Mouse (Mus musculus): ENCODE measurements around the gene Magea2.
"Not testable (repeated sequence)": the region's sequence is repeated elsewhere in the genome, so short reads cannot be mapped to it uniquely, and the experiment has no call there.

The Magea2 gene
- long read RNA-seq, experiment 1, result 0 reads
- long read RNA-seq, experiment 2, result 0 reads

- intact Hi-C loops (cut with DNase I), result not testable (repeated sequence)
These were observed at the start of gene Magea2 for GRCm38 (mm10) chrX:155093566-155093965. TSS of gene Magea2 (minus strand) at chrX:155093666.

- intact Hi-C loops (cut with DNase I), result not testable (repeated sequence)
These were observed 34.8 kb upstream of the Magea2 start, which contains the start of gene Cldn34b2 for GRCm38 (mm10) chrX:155128312-155128711. TSS of gene Cldn34b2 (minus strand) at chrX:155128412.

GRCm38 (mm10) chrX:155098024-155098423 is 4.6 kb upstream of the Magea2 start:
- intact Hi-C loops (cut with DNase I), result no loop called here

- intact Hi-C loops (cut with DNase I), result not testable (repeated sequence)
These were observed 3.8 kb downstream of the Magea2 start, which contains the start of gene Magea1 for GRCm38 (mm10) chrX:155089693-155090092. TSS of gene Magea1 (minus strand) at chrX:155089793.

- intact Hi-C loops (cut with DNase I), result not testable (repeated sequence)
These were observed 30.4 kb downstream of the Magea2 start, which contains the start of gene Magea5 for GRCm38 (mm10) chrX:155063045-155063444. TSS of gene Magea5 (minus strand) at chrX:155063145.

- intact Hi-C loops (cut with DNase I), result not testable (repeated sequence)
These were observed 97.7 kb downstream of the Magea2 start, which contains the start of gene Magea8 for GRCm38 (mm10) chrX:154995750-154996149. TSS of gene Magea8 (minus strand) at chrX:154995850.

All from adrenal gland (tissue).